Mouse (Mus musculus) central nervous system, embryonic 14 days (tissue): ENCODE measurements around the gene Tdpoz2. TPM values are rescaled to one million over a fixed set of nuclear protein-coding genes. Genes with fewer than 3 reads are reported as not detected.

ENCODE experiments used
- polyA plus RNA-seq: library from polyadenylated mRNA; depleted of rRNA; stranded (reverse); fragments of >200 nt; gene quantifications from 2 replicates; pipeline ENCODE4 v1.2.3, GENCODE M21; 2012; rRNA removed

The Tdpoz2 gene
- polyA plus RNA-seq = not detected in 2 replicates

GRCm38 (mm10) chr3:93652586-93652985, at the start of gene Tdpoz2:
Tdpoz2 (minus strand) TSS chr3:93652686.

DNA sequence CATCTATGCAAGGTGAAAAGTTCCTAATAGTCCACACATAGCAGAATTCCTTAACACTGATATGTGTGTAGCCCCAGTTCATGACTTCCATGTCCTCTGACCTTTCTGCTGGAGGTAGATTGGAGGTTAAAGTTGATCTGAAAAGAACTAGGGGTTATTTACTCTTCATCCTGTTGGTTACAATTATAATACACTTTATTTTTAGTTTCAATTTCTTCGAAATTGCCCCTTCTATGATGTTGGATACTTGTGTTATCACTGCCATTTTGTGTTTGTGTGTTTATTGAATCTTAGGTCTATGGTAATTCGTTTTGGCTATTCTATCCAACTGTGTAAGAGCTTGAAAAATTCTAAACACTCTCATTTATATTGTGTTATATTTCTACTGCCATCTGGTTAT, 40.5 kb upstream of the Tdpoz2 start, which contains the start of gene Gm37596:
Gene Gm37596 (minus strand): TSS at position 101 of the 400 bp plus-strand sequence.

GRCm38 (mm10) chr3:93676210-93676609, 23.7 kb upstream of the Tdpoz2 start, which contains the start of gene Tdpoz1:
Tdpoz1 (minus strand) TSS chr3:93676310.

Other genes with a start within 250 kb of the Tdpoz2 start
- 0.41 and 0.59 TPM in 2 replicates for gene Tchh, start 210.4 kb downstream of the Tdpoz2 start, polyA plus RNA-seq
- not detected in 2 replicates for gene Tchhl1, start 183.9 kb downstream of the Tdpoz2 start, polyA plus RNA-seq
- gene S100a11, start 132.2 kb downstream of the Tdpoz2 start, polyA plus RNA-seq = 80.4 and 207 TPM in 2 replicates
- 70.9 and 138 TPM in 2 replicates for gene S100a10, start 97.6 kb downstream of the Tdpoz2 start, polyA plus RNA-seq
- not detected in 2 replicates for gene Tdpoz1, start 23.6 kb upstream of the Tdpoz2 start, polyA plus RNA-seq
- gene Gm37596, start 40.4 kb upstream of the Tdpoz2 start, polyA plus RNA-seq = not detected in 2 replicates
- gene Gm5773, start 120.3 kb upstream of the Tdpoz2 start, polyA plus RNA-seq = not detected in 2 replicates
- not detected in 2 replicates for gene Tdpoz4, start 143.7 kb upstream of the Tdpoz2 start, polyA plus RNA-seq
- gene Tdpoz3, start 173.3 kb upstream of the Tdpoz2 start, polyA plus RNA-seq = not detected in 2 replicates